Mouse (Mus musculus): ENCODE measurements around the gene Il10ra. TPM values are rescaled to one million over a fixed set of nuclear protein-coding genes. Genes with fewer than 3 reads are reported as not detected.

Gene Il10ra
- polyA plus RNA-seq, 1 experiment from 2014 or later, result 0.42 TPM

- Histone ChIP-seq H3K36me3 (no peaks in the 10 kb centered on the region), H3K27ac (replicated peaks) (no peak overlapping the region), H3K27me3 (no peaks in the 10 kb centered on the region), H3K4me2 (replicated peaks) (no peak overlapping the region), H3K9me3 (no peaks in the 10 kb centered on the region), H3K4me1 (no peaks in the 10 kb centered on the region), H3K9ac (replicated peaks) (no peak overlapping the region), H3K4me3 (no peak overlapping the region)
- WGBS, result 71% methylated on average over 4 of the region's 4 CpGs
- no peak for ATAC-seq (replicated peaks)
These were observed 14.3 kb downstream of the Il10ra start for GRCm38 (mm10) chr9:45254605-45255004.

GRCm38 (mm10) chr9:45254021-45254420 is 14.9 kb downstream of the Il10ra start:
- ATAC-seq (replicated peaks), result no peak
- H3K9ac ChIP-seq (replicated peaks), result no peak overlapping the region
- 47% methylated on average over 6 of the region's 6 CpGs for WGBS

GRCm38 (mm10) chr9:45252395-45252794 is 16.6 kb downstream of the Il10ra start:
- Histone ChIP-seq H3K4me2 (replicated peaks) (no peak overlapping the region), H3K36me3 (no peaks in the 10 kb centered on the region), H3K27me3 (no peaks in the 10 kb centered on the region), H3K9me3 (no peaks in the 10 kb centered on the region), H3K4me3 (no peak overlapping the region), H3K9ac (replicated peaks) (no peak overlapping the region), H3K27ac (replicated peaks) (no peak overlapping the region), H3K4me1 (no peaks in the 10 kb centered on the region)
- no peak for ATAC-seq (replicated peaks)
- WGBS, result 81% methylated on average over 6 of the region's 6 CpGs

More at GRCm38 (mm10) chr9:45254021-45254420, 14.9 kb downstream of the Il10ra start:
- Histone ChIP-seq H3K36me3 (no peaks in the 10 kb centered on the region), H3K9me3 (no peaks in the 10 kb centered on the region), H3K27me3 (no peaks in the 10 kb centered on the region), H3K4me3 (no peak overlapping the region), H3K27ac (replicated peaks) (no peak overlapping the region), H3K4me2 (replicated peaks) (no peak overlapping the region), H3K4me1 (no peaks in the 10 kb centered on the region)

GRCm38 (mm10) chr9:45251990-45252389 is 17.0 kb downstream of the Il10ra start:
- H3K4me1 ChIP-seq, result no peaks in the 10 kb centered on the region
- H3K9ac ChIP-seq (replicated peaks), result no peak overlapping the region
- H3K36me3 ChIP-seq, result no peaks in the 10 kb centered on the region
- ATAC-seq (replicated peaks), result no peak
- no peak overlapping the region for H3K4me3 ChIP-seq
- H3K4me2 ChIP-seq (replicated peaks), result no peak overlapping the region
- H3K9me3 ChIP-seq, result no peaks in the 10 kb centered on the region
- no peak overlapping the region for H3K27ac ChIP-seq (replicated peaks)
- 78% methylated on average over 4 of the region's 4 CpGs for WGBS
- H3K27me3 ChIP-seq, result no peaks in the 10 kb centered on the region

GRCm38 (mm10) chr9:45251281-45251680 is 17.7 kb downstream of the Il10ra start:
- no peak overlapping the region for H3K27ac ChIP-seq (replicated peaks)
- no peaks in the 10 kb centered on the region for H3K9me3 ChIP-seq
- H3K4me1 ChIP-seq, result no peaks in the 10 kb centered on the region
- no peak overlapping the region for H3K4me2 ChIP-seq (replicated peaks)
- H3K4me3 ChIP-seq, result no peak overlapping the region
- no peak overlapping the region for H3K9ac ChIP-seq (replicated peaks)
- ATAC-seq (replicated peaks), result no peak
- no peaks in the 10 kb centered on the region for H3K27me3 ChIP-seq
- no peaks in the 10 kb centered on the region for H3K36me3 ChIP-seq
- 90% methylated on average over 3 of the region's 3 CpGs for WGBS

GRCm38 (mm10) chr9:45250306-45250705 is 18.6 kb downstream of the Il10ra start:
- H3K27ac ChIP-seq (replicated peaks), result no peak overlapping the region
- no peak overlapping the region for H3K4me3 ChIP-seq
- H3K4me2 ChIP-seq (replicated peaks), result no peak overlapping the region
- H3K36me3 ChIP-seq, result no peaks in the 10 kb centered on the region
- no peaks in the 10 kb centered on the region for H3K9me3 ChIP-seq
- H3K4me1 ChIP-seq, result no peaks in the 10 kb centered on the region
- no peak for ATAC-seq (replicated peaks)
- H3K9ac ChIP-seq (replicated peaks), result no peak overlapping the region
- WGBS, result 90% methylated on average over 7 of the region's 7 CpGs
- H3K27me3 ChIP-seq, result no peaks in the 10 kb centered on the region

- H3K27me3 ChIP-seq, result no peaks in the 10 kb centered on the region
- H3K36me3 ChIP-seq, result no peaks in the 10 kb centered on the region
- H3K9ac ChIP-seq (replicated peaks), result no peak overlapping the region
- H3K4me1 ChIP-seq, result no peaks in the 10 kb centered on the region
- H3K9me3 ChIP-seq, result no peaks in the 10 kb centered on the region
- no peak overlapping the region for H3K4me2 ChIP-seq (replicated peaks)
- WGBS, result 79% methylated on average over 2 of the region's 2 CpGs
- no peak overlapping the region for H3K4me3 ChIP-seq
- no peak for ATAC-seq (replicated peaks)
- no peak overlapping the region for H3K27ac ChIP-seq (replicated peaks)
These were observed 21.4 kb downstream of the Il10ra start for GRCm38 (mm10) chr9:45247536-45247935.

- no peak for ATAC-seq (replicated peaks)
- Histone ChIP-seq H3K4me1 (no peaks in the 10 kb centered on the region), H3K27me3 (no peaks in the 10 kb centered on the region), H3K27ac (replicated peaks) (no peak overlapping the region), H3K9me3 (no peaks in the 10 kb centered on the region), H3K36me3 (no peaks in the 10 kb centered on the region), H3K9ac (replicated peaks) (no peak overlapping the region), H3K4me3 (no peak overlapping the region), H3K4me2 (replicated peaks) (no peak overlapping the region)
- 88% methylated on average over 6 of the region's 6 CpGs for WGBS
These were observed 22.9 kb downstream of the Il10ra start for GRCm38 (mm10) chr9:45246060-45246459.

GRCm38 (mm10) chr9:45245432-45245831 is 23.5 kb downstream of the Il10ra start:
- Histone ChIP-seq H3K27me3 (no peaks in the 10 kb centered on the region), H3K9me3 (no peaks in the 10 kb centered on the region), H3K4me3 (no peak overlapping the region), H3K27ac (replicated peaks) (no peak overlapping the region), H3K4me1 (no peaks in the 10 kb centered on the region), H3K36me3 (no peaks in the 10 kb centered on the region), H3K9ac (replicated peaks) (no peak overlapping the region), H3K4me2 (replicated peaks) (no peak overlapping the region)
- ATAC-seq (replicated peaks), result no peak
- WGBS, result 71% methylated on average over 1 of the region's 1 CpGs

GRCm38 (mm10) chr9:45241397-45241796 is 27.6 kb downstream of the Il10ra start:
- H3K9me3 ChIP-seq, result no peaks in the 10 kb centered on the region
- no peaks in the 10 kb centered on the region for H3K4me1 ChIP-seq

GRCm38 (mm10) chr9:45236744-45237143 is 32.2 kb downstream of the Il10ra start:
- Histone ChIP-seq H3K27me3 (no peaks in the 10 kb centered on the region), H3K9ac (replicated peaks) (no peak overlapping the region), H3K4me1 (no peaks in the 10 kb centered on the region), H3K27ac (replicated peaks) (no peak overlapping the region), H3K4me2 (replicated peaks) (no peak overlapping the region), H3K9me3 (no peaks in the 10 kb centered on the region), H3K36me3 (no peaks in the 10 kb centered on the region), H3K4me3 (no peak overlapping the region)
- 46% methylated on average over 7 of the region's 7 CpGs for WGBS
- no peak for ATAC-seq (replicated peaks)

More at GRCm38 (mm10) chr9:45241397-45241796, 27.6 kb downstream of the Il10ra start:
- H3K4me2 ChIP-seq (replicated peaks), result no peak overlapping the region
- H3K36me3 ChIP-seq, result no peaks in the 10 kb centered on the region
- 79% methylated on average over 5 of the region's 5 CpGs for WGBS
- no peak overlapping the region for H3K9ac ChIP-seq (replicated peaks)
- no peaks in the 10 kb centered on the region for H3K27me3 ChIP-seq
- H3K4me3 ChIP-seq, result no peak overlapping the region
- no peak overlapping the region for H3K27ac ChIP-seq (replicated peaks)
- no peak for ATAC-seq (replicated peaks)

GRCm38 (mm10) chr9:45235668-45236227 is 33.2 kb downstream of the Il10ra start:
- H3K9ac ChIP-seq (replicated peaks), result no peak overlapping the region
- WGBS, result 91% methylated on average over 6 of the region's 6 CpGs
- no peak overlapping the region for H3K27ac ChIP-seq (replicated peaks)
- no peaks in the 10 kb centered on the region for H3K27me3 ChIP-seq
- no peak overlapping the region for H3K4me3 ChIP-seq
- H3K36me3 ChIP-seq, result no peaks in the 10 kb centered on the region
- no peak for ATAC-seq (replicated peaks)
- no peaks in the 10 kb centered on the region for H3K4me1 ChIP-seq
- no peaks in the 10 kb centered on the region for H3K9me3 ChIP-seq
- no peak overlapping the region for H3K4me2 ChIP-seq (replicated peaks)

GRCm38 (mm10) chr9:45229359-45229758 is 39.6 kb downstream of the Il10ra start:
- Histone ChIP-seq H3K27me3 (no peaks in the 10 kb centered on the region), H3K4me2 (replicated peaks) (no peak overlapping the region), H3K9me3 (no peaks in the 10 kb centered on the region), H3K9ac (replicated peaks) (no peak overlapping the region), H3K27ac (replicated peaks) (no peak overlapping the region), H3K4me1 (no peaks in the 10 kb centered on the region), H3K4me3 (no peak overlapping the region), H3K36me3 (no peaks in the 10 kb centered on the region)
- 79% methylated on average over 8 of the region's 8 CpGs for WGBS
- ATAC-seq (replicated peaks), result no peak
